8 mouse cellular contexts compared by ENCODE assay signal in the genomic region with DNA sequence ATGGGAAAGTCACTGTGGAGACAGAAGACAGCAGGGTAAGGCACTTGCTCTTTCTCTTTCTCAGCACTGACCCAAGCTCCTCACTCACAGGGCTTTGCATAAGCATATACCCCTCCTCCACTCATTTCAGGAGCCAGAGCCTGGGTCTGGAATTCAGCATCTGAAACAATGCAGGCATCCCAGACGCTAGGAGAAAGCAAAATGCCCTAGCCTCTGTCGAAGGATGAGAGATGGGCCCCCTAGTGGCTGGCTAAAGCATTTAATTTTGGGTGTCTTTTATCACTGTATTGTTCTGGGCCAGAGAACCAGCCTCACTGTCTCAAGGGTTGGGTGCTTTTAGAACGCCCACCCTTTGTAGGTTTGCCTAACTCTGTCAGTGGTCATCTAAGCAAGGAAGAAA. TPM values are rescaled to one million over a fixed set of nuclear protein-coding genes. Genes with fewer than 3 reads are reported as not detected.
DNase-seq lines count a peak whose midpoint lies in the region; ATAC-seq and TF ChIP-seq lines count a peak whose summit lies in the region.

No protein-coding gene starts in this region.

- H3K4me3 ChIP-seq in G1E (ENCODE audit: low read depth, low read length) = no peak overlapping the region
- no peak overlapping the region for H3K4me3 ChIP-seq in forebrain, embryonic 14.5 days (ENCODE audit: low read depth, low read length)
- H3K4me3 ChIP-seq in liver, embryonic 14.5 days (ENCODE audit: insufficient read depth in 1 of 2, low read depth in 2 of 2, low read length in 2 of 2) = no peak overlapping the region
- no peak overlapping the region for H3K4me3 ChIP-seq in neural tube, embryonic 12.5 days

- 6% methylated on average over 3 of the region's 3 CpGs for WGBS in forebrain, embryonic 14.5 days
- WGBS in liver, embryonic 14.5 days (ENCODE audit: insufficient replicate concordance) = 2% methylated on average over 3 of the region's 3 CpGs
- WGBS in neural tube, embryonic 12.5 days = 6% methylated on average over 3 of the region's 3 CpGs

- TF ChIP-seq CTCF in G1E (IDR thresholded peaks at IDR 0.05; ENCODE audit: low read depth, low read length) = peak; percentile 53
- TF ChIP-seq CTCF in liver, embryonic 14.5 days (IDR thresholded peaks at IDR 0.05; ENCODE audit: low read depth) = peak; percentile 78

- no peak for TF ChIP-seq EP300 in liver, embryonic 14.5 days (IDR thresholded peaks at IDR 0.05; ENCODE audit: low read depth)

- H3K27me3 ChIP-seq in G1E (ENCODE audit: insufficient read depth, low read length) = peaks cover 9% of the 10 kb centered on the region
- peaks cover 16% of the 10 kb centered on the region for H3K27me3 ChIP-seq in forebrain, embryonic 14.5 days (replicated peaks; ENCODE audit: control insufficient read depth, insufficient read depth, low read length)
- H3K27me3 ChIP-seq in liver, embryonic 14.5 days (ENCODE audit: control insufficient read depth, insufficient read depth, low read length) = peaks cover 13% of the 10 kb centered on the region
- H3K27me3 ChIP-seq in neural tube, embryonic 12.5 days (replicated peaks) = peaks cover 17% of the 10 kb centered on the region; the same call in 1 of the 2 replicates

- no peaks in the 10 kb centered on the region for H3K9me3 ChIP-seq in G1E (replicated peaks)
- H3K9me3 ChIP-seq in forebrain, embryonic 14.5 days (replicated peaks; ENCODE audit: control insufficient read depth, low read length) = no peaks in the 10 kb centered on the region
- H3K9me3 ChIP-seq in liver, embryonic 14.5 days (ENCODE audit: control insufficient read depth, low read length) = no peaks in the 10 kb centered on the region
- H3K9me3 ChIP-seq in neural tube, embryonic 12.5 days = no peaks in the 10 kb centered on the region

- H3K27ac ChIP-seq in forebrain, embryonic 14.5 days (ENCODE audit: low read depth, low read length) = peak overlapping the region; percentile 21; the same call in 1 of the 2 replicates
- no peak overlapping the region for H3K27ac ChIP-seq in liver, embryonic 14.5 days
- no peak overlapping the region for H3K27ac ChIP-seq in neural tube, embryonic 12.5 days

- no peak overlapping the region for H3K4me2 ChIP-seq in forebrain, embryonic 14.5 days (ENCODE audit: low read length)
- no peak overlapping the region for H3K4me2 ChIP-seq in liver, embryonic 14.5 days (ENCODE audit: low read depth)
- H3K4me2 ChIP-seq in neural tube, embryonic 12.5 days (replicated peaks) = no peak overlapping the region; the same call in 1 of the 2 replicates

- H3K9ac ChIP-seq in forebrain, embryonic 14.5 days (ENCODE audit: low read length) = no peak overlapping the region
- H3K9ac ChIP-seq in liver, embryonic 14.5 days (replicated peaks) = no peak overlapping the region
- no peak overlapping the region for H3K9ac ChIP-seq in neural tube, embryonic 12.5 days

- ATAC-seq in G1E (ENCODE audit: extremely low read depth, insufficient number of reproducible peaks, low FRiP score, poor library complexity, severe bottlenecking) = peak; percentile 70
- ATAC-seq in cerebellum, adult (ENCODE audit: insufficient number of reproducible peaks, low FRiP score, low TSS enrichment) = peak; percentile 84
- peak; percentile 82 for ATAC-seq in forebrain, embryonic 14.5 days
- no peak for ATAC-seq in liver, embryonic 14.5 days (ENCODE audit: insufficient read depth)
- ATAC-seq in neural tube, embryonic 12.5 days (ENCODE audit: low FRiP score, low read depth) = peak; percentile 45

- peaks cover 6% of the 10 kb centered on the region; the same call in 1 of the 2 replicates for H3K4me1 ChIP-seq in G1E (ENCODE audit: insufficient read depth, low read depth, low read length)
- peaks cover 3% of the 10 kb centered on the region; the same call in 1 of the 2 replicates for H3K4me1 ChIP-seq in forebrain, embryonic 14.5 days (ENCODE audit: control insufficient read depth, insufficient read depth, low read length)
- H3K4me1 ChIP-seq in liver, embryonic 14.5 days (replicated peaks; ENCODE audit: control insufficient read depth in 2 of 2, insufficient read depth in 2 of 2, low read length in 1 of 2) = no peaks in the 10 kb centered on the region
- H3K4me1 ChIP-seq in neural tube, embryonic 12.5 days = peaks cover 14% of the 10 kb centered on the region; the same call in 1 of the 2 replicates

- DNase-seq in CD4-positive, CD25-positive, alpha-beta regulatory T cell, adult 2 months (ENCODE audit: low read depth, low spot score) = peak; percentile 71
- peak; percentile 47 for DNase-seq in G1E (ENCODE audit: low spot score)
- peak; percentile 84 for DNase-seq in forebrain, embryonic 14.5 days (ENCODE audit: low spot score)
- peak; percentile 56 for DNase-seq in kidney, adult 9 months
- peak in 2 of 3 experiments; percentile 9 to 11 for DNase-seq in liver, embryonic 14.5 days (ENCODE audit: low read depth in 3 of 3, low spot score in 3 of 3)
- DNase-seq in thymus, postnatal 4 days = peak; percentile 68

- no peaks in the 10 kb centered on the region for H3K36me3 ChIP-seq in G1E (replicated peaks)
- H3K36me3 ChIP-seq in forebrain, embryonic 14.5 days (ENCODE audit: control insufficient read depth, insufficient read depth, low read length) = no peaks in the 10 kb centered on the region
- no peaks in the 10 kb centered on the region for H3K36me3 ChIP-seq in liver, embryonic 14.5 days (replicated peaks; ENCODE audit: control insufficient read depth, insufficient read depth, low read depth)
- no peaks in the 10 kb centered on the region for H3K36me3 ChIP-seq in neural tube, embryonic 12.5 days

RNA-seq across cellular contexts. Expression of gene Myh3, which starts 2.1 kb away (rescaled TPM):
- total RNA-seq in G1E (2014; fragmentation: Nextera tagmentation) (not detected in 2 replicates), G1E (2017) (not detected in 2 replicates)
- polyA plus RNA-seq in G1E (2012) = not detected in 2 replicates
- polyA plus RNA-seq in forebrain, embryonic 14.5 days (2014; fragmentation: Nextera tagmentation; extraction: Ambion mirVana) = 0.04 and 0.06 TPM in 2 replicates
- 0.03 and 0.06 TPM in 2 replicates for polyA plus RNA-seq in liver, embryonic 14.5 days (2012; rRNA removed)
- 0.06 TPM in 1 of 2 replicates, not detected in the other for polyA plus RNA-seq in liver, embryonic 14.5 days (2014; fragmentation: Nextera tagmentation; extraction: Ambion mirVana)
- polyA plus RNA-seq in neural tube, embryonic 12.5 days (2016; fragmentation: Nextera tagmentation; extraction: Ambion mirVana) = 17.1 and 19.3 TPM in 2 replicates

RNA-seq across cellular contexts. Expression of gene Sco1, which starts 27.7 kb away (rescaled TPM):
- 13.5 and 14.7 TPM in 2 replicates for total RNA-seq in G1E (2014; fragmentation: Nextera tagmentation)
- total RNA-seq in G1E (2017) = 22.2 and 23.2 TPM in 2 replicates
- polyA plus RNA-seq in G1E (2012) = 3.5 and 4.0 TPM in 2 replicates
- 9.3 and 10.3 TPM in 2 replicates for polyA plus RNA-seq in forebrain, embryonic 14.5 days (2014; fragmentation: Nextera tagmentation; extraction: Ambion mirVana)
- 2.2 and 2.9 TPM in 2 replicates for polyA plus RNA-seq in liver, embryonic 14.5 days (2012; rRNA removed)
- 4.8 and 4.9 TPM in 2 replicates for polyA plus RNA-seq in liver, embryonic 14.5 days (2014; fragmentation: Nextera tagmentation; extraction: Ambion mirVana)
- polyA plus RNA-seq in neural tube, embryonic 12.5 days (2016; fragmentation: Nextera tagmentation; extraction: Ambion mirVana) = 14.9 and 16.8 TPM in 2 replicates

RNA-seq across cellular contexts. Expression of gene Adprm, which starts 27.8 kb away (rescaled TPM):
- total RNA-seq in G1E (2014; fragmentation: Nextera tagmentation) (13.3 and 26.6 TPM in 2 replicates), G1E (2017) (23.9 and 25.7 TPM in 2 replicates)
- polyA plus RNA-seq in G1E (2012) = 0.40 and 1.0 TPM in 2 replicates
- polyA plus RNA-seq in forebrain, embryonic 14.5 days (2014; fragmentation: Nextera tagmentation; extraction: Ambion mirVana) = 35.4 and 38.8 TPM in 2 replicates
- polyA plus RNA-seq in liver, embryonic 14.5 days (2012; rRNA removed) = 5.9 and 7.9 TPM in 2 replicates
- polyA plus RNA-seq in liver, embryonic 14.5 days (2014; fragmentation: Nextera tagmentation; extraction: Ambion mirVana) = 9.6 and 9.7 TPM in 2 replicates
- 34.1 and 36.1 TPM in 2 replicates for polyA plus RNA-seq in neural tube, embryonic 12.5 days (2016; fragmentation: Nextera tagmentation; extraction: Ambion mirVana)

RNA-seq across cellular contexts. Expression of gene Tmem220, which starts 55.2 kb away (rescaled TPM):
- total RNA-seq in G1E (2014; fragmentation: Nextera tagmentation) (3.4 and 6.4 TPM in 2 replicates), G1E (2017) (0.76 and 2.5 TPM in 2 replicates)
- polyA plus RNA-seq in G1E (2012) = 0.08 and 0.11 TPM in 2 replicates
- 0.36 and 0.62 TPM in 2 replicates for polyA plus RNA-seq in forebrain, embryonic 14.5 days (2014; fragmentation: Nextera tagmentation; extraction: Ambion mirVana)
- polyA plus RNA-seq in liver, embryonic 14.5 days (2012; rRNA removed) = 1.2 and 1.6 TPM in 2 replicates
- polyA plus RNA-seq in liver, embryonic 14.5 days (2014; fragmentation: Nextera tagmentation; extraction: Ambion mirVana) = 0.88 and 1.5 TPM in 2 replicates
- polyA plus RNA-seq in neural tube, embryonic 12.5 days (2016; fragmentation: Nextera tagmentation; extraction: Ambion mirVana) = 0.61 and 1.1 TPM in 2 replicates

Comparison
In these comparisons a context has a peak if more than half of its experiments do, and no peak if none do; other contexts are left out.
1. DNase-seq: peak in every context shown above with its lines; median percentile 84 in forebrain, embryonic 14.5 days; 71 in CD4-positive, CD25-positive, alpha-beta regulatory T cell, adult 2 months; 68 in thymus, postnatal 4 days; 56 in kidney, adult 9 months; 47 in G1E; 10 in liver, embryonic 14.5 days.
2. RNA of gene Myh3, which starts 2.1 kb away (polyA plus RNA-seq): 17.1 to 19.3 TPM in neural tube, embryonic 12.5 days; 0.03 to 0.06 TPM in liver, embryonic 14.5 days, 0.04 to 0.06 TPM in forebrain, embryonic 14.5 days and not detected in G1E; every median in the first group is over 10 times any median in the second.